Mouse (Mus musculus): ENCODE results near the gene Gnb1. TPM values are rescaled to one million over a fixed set of nuclear protein-coding genes. Genes with fewer than 3 reads are reported as not detected.

The Gnb1 gene
- polyA plus RNA-seq, 1 experiment from 2014 or later, result 762 TPM

DNA sequence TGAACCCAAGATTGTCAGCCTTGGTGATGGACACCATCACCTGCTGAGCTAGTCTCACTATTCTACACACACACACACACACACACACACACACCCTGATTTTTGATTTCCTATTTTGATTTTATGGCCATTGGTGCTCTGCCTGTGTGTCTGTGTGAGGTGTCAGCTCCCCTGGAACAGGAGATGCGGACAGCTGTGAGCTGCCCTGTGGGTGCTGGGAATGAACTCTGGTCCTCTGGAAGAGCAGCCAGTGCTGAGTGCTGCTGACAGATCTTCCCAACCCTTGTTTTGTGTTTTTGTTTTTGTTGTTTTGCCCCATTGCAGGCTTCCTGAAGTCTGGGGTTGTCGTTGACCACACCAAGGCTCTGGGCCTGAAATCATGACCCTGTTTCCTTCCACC is 82.0 kb downstream of the Gnb1 start:
- 94% methylated on average over 2 of the region's 2 CpGs for WGBS
- no peaks in the 10 kb centered on the region for H3K9me3 ChIP-seq

DNA sequence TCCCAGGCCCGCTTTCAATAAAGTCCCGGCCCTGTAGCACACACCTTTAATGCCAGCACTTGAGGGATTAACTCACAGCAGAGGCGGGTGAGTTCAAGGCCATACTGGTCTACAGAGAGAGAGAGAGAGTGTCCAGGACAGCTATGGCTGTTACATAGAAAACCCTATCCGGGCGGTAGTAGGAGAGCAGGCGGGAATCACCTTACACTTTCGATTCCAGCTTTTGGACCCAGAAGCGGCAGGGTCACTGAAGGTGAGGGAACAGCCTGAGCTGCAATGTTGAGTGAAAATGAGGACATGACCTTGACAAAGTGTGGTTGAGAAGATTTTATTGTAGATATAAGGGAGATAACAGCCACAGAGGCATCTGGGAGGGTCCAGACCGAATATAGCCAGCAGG is 82.7 kb downstream of the Gnb1 start:
- Histone ChIP-seq H3K27ac (no peak overlapping the region), H3K4me3 (no peak overlapping the region), H3K36me3 (peaks cover 26% of the 10 kb centered on the region), H3K4me1 (no peaks in the 10 kb centered on the region), H3K9ac (no peak overlapping the region), H3K4me2 (replicated peaks) (no peak overlapping the region), H3K9me3 (no peaks in the 10 kb centered on the region), H3K27me3 (replicated peaks) (no peaks in the 10 kb centered on the region)
- WGBS, result 96% methylated on average over 9 of the region's 9 CpGs
- ATAC-seq (ENCODE audit: low FRiP score, low read depth), result no peak

More for the DNA sequence above, 82.0 kb downstream of the Gnb1 start:
- H3K27ac ChIP-seq, result no peak overlapping the region
- no peak overlapping the region for H3K4me2 ChIP-seq (replicated peaks)
- H3K4me1 ChIP-seq, result no peaks in the 10 kb centered on the region
- H3K4me3 ChIP-seq, result no peak overlapping the region
- no peak overlapping the region for H3K9ac ChIP-seq
- no peaks in the 10 kb centered on the region for H3K27me3 ChIP-seq (replicated peaks)
- no peak for ATAC-seq (ENCODE audit: low FRiP score, low read depth)
- peaks cover 18% of the 10 kb centered on the region for H3K36me3 ChIP-seq

DNA sequence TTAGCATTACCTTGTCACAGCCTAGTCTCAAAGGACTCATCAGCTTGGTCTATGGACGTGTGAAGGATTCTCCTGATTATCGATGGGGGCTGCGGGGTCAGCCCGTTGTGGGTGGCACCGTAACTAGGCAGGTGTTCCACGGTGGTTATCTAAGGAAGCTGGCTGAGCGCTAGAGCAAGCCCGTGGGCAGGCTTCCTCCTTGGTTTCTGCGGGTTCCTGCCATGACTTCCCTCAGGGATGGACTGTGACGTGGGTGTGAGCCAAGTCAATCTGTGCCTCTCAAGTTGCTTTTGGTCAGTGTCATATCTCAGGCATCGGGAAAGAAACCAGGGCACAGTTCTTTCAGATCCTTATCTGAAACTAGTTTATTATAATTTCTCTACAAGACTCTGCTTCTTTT is 83.8 kb downstream of the Gnb1 start:
- no peak for ATAC-seq (ENCODE audit: low FRiP score, low read depth)
- Histone ChIP-seq H3K9ac (no peak overlapping the region), H3K9me3 (no peaks in the 10 kb centered on the region), H3K4me3 (no peak overlapping the region), H3K27me3 (replicated peaks) (no peaks in the 10 kb centered on the region), H3K36me3 (peaks cover 31% of the 10 kb centered on the region), H3K4me1 (no peaks in the 10 kb centered on the region), H3K27ac (no peak overlapping the region), H3K4me2 (replicated peaks) (no peak overlapping the region)
- 91% methylated on average over 11 of the region's 11 CpGs for WGBS

DNA sequence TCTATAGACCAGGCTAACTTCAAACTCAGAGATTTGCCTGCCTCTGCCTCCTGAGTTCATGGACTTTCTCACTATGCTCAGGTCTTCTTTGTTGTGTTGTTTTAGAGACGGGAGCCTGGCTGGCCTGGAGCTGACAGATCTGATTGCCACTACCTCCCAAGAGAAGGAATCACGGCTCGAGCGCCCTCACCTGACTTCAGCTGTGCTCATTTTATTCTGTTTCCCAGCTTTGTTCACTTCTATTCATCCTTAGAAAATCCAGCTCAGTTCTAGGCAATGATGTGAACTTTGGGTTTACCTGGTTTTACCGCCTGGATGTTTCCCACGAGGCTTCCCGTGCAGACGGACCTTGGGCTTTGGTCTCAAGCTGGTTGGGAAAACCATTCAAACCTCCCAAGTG is 84.4 kb downstream of the Gnb1 start:
- Histone ChIP-seq H3K27me3 (replicated peaks) (no peaks in the 10 kb centered on the region), H3K36me3 (peaks cover 32% of the 10 kb centered on the region), H3K27ac (no peak overlapping the region), H3K9me3 (no peaks in the 10 kb centered on the region), H3K4me1 (no peaks in the 10 kb centered on the region), H3K4me2 (replicated peaks) (no peak overlapping the region), H3K9ac (no peak overlapping the region), H3K4me3 (no peak overlapping the region)
- 91% methylated on average over 8 of the region's 8 CpGs for WGBS
- ATAC-seq (ENCODE audit: low FRiP score, low read depth), result no peak

DNA sequence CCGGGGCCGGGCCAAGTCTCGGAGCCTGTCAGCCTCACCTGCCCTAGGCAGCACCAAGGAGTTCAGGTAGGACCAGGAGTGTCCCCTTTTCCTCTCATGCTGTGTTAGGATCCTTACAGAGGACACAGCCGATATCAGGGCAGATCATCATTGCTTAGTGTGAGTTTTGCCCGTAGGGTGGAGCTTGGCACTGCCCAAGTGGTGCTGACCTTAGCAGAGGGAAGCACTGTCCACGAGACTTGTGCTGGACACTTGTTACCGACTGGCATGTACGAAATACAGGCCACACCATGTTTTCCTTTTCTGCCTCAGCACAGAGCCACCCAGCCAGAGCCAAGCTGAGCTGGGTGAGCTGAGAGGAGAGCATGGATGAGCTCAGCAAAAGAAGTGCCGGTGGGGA is 86.0 kb downstream of the Gnb1 start:
- Histone ChIP-seq H3K27me3 (replicated peaks) (no peaks in the 10 kb centered on the region), H3K36me3 (peaks cover 35% of the 10 kb centered on the region), H3K9ac (no peak overlapping the region), H3K4me1 (no peaks in the 10 kb centered on the region), H3K27ac (no peak overlapping the region), H3K4me3 (no peak overlapping the region), H3K4me2 (replicated peaks) (no peak overlapping the region), H3K9me3 (no peaks in the 10 kb centered on the region)
- 95% methylated on average over 9 of the region's 9 CpGs for WGBS
- no peak for ATAC-seq (ENCODE audit: low FRiP score, low read depth)

DNA sequence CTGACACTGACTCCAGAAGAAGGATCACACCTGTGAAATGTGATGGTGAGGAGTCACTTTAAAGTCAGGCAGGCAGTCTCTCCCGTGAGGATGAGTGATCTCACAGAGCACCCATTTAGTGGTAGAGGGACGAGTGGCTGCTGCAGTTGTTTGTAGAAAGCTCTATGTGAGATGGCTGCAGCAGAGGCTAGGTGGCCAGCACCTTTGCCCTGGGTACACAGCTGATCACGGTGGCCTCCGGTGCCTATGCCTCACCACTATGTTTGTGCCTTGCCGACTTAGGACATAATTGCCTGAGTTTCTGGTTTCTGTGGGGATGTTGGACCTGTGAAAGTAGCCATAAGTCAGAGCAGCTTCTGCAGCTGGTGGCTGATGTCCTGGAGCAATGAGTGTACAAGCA is 86.6 kb downstream of the Gnb1 start:
- peaks cover 41% of the 10 kb centered on the region for H3K36me3 ChIP-seq
- H3K9ac ChIP-seq, result no peak overlapping the region
- H3K4me1 ChIP-seq, result no peaks in the 10 kb centered on the region
- WGBS, result 87% methylated on average over 5 of the region's 5 CpGs
- H3K4me2 ChIP-seq (replicated peaks), result no peak overlapping the region
- no peak overlapping the region for H3K4me3 ChIP-seq
- no peaks in the 10 kb centered on the region for H3K9me3 ChIP-seq
- ATAC-seq (ENCODE audit: low FRiP score, low read depth), result no peak
- no peak overlapping the region for H3K27ac ChIP-seq
- no peaks in the 10 kb centered on the region for H3K27me3 ChIP-seq (replicated peaks)

DNA sequence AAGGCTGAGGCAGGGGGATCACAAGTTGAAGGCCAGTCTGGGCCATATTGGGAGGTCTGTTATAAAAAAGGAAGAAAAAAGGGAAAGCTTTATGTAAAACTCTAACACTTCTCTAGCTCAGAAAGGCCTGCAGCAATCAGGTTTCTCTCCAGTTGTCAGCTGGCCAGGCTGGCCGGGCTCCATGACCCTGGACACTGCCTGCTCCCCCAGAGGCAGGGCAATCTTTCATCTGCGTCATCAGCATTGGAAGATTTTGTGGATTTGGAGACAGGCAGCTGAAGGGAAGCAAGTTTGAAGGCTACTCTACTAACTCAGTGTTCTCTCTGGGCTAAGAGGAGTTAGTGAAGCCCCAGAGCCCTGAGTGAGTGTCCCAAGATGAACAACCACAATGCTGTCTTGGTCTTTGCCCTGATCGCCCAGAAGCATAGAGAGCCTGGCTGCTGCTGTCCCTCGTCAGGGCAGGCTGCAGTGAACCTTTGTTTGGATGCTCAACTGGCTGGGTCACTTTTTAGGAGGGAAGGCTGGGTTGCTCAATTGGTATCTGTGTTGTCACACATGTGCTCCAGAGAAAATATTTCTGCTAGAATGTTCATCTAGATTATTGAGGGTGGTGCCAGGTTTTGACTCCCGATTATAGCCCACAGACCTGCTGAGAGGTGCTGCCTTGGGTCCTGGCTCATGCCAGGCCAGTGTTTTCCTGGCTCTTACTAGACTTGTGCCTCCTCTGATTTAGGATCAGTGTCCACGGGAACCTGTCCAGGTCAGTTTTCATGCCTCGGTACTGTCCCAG is 87.4 kb downstream of the Gnb1 start:
- no peak for ATAC-seq (ENCODE audit: low FRiP score, low read depth)
- Histone ChIP-seq H3K4me2 (replicated peaks) (no peak overlapping the region), H3K27ac (no peak overlapping the region), H3K4me1 (no peaks in the 10 kb centered on the region), H3K9ac (no peak overlapping the region), H3K9me3 (no peaks in the 10 kb centered on the region), H3K36me3 (peaks cover 46% of the 10 kb centered on the region), H3K27me3 (replicated peaks) (no peaks in the 10 kb centered on the region), H3K4me3 (no peak overlapping the region)
- 93% methylated on average over 7 of the region's 7 CpGs for WGBS

DNA sequence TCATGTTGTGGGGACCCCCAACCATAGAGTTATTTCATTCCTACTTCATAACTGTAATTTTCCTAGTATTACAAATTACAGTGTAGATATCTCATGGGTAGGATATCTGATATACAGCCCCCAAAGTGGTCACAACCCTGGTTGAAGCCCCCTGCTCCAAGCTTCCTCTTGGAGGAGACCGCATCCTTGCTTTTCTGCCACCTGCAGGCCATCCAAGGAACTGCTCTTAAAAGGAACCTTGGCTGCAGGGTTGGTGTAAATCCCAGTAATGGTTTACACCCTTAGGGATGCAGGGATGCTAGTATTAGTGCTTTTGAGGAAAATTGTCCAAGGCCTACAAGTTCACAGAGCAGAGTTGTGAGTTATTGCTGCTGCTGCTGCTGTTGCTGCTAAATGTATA is 89.3 kb downstream of the Gnb1 start:
- Histone ChIP-seq H3K4me3 (no peak overlapping the region), H3K27me3 (replicated peaks) (no peaks in the 10 kb centered on the region), H3K36me3 (peaks cover 65% of the 10 kb centered on the region), H3K9ac (no peak overlapping the region), H3K4me2 (replicated peaks) (no peak overlapping the region), H3K27ac (no peak overlapping the region), H3K4me1 (no peaks in the 10 kb centered on the region), H3K9me3 (no peaks in the 10 kb centered on the region)
- 31% methylated on average over 1 of the region's 1 CpGs for WGBS
- ATAC-seq (ENCODE audit: low FRiP score, low read depth), result no peak

DNA sequence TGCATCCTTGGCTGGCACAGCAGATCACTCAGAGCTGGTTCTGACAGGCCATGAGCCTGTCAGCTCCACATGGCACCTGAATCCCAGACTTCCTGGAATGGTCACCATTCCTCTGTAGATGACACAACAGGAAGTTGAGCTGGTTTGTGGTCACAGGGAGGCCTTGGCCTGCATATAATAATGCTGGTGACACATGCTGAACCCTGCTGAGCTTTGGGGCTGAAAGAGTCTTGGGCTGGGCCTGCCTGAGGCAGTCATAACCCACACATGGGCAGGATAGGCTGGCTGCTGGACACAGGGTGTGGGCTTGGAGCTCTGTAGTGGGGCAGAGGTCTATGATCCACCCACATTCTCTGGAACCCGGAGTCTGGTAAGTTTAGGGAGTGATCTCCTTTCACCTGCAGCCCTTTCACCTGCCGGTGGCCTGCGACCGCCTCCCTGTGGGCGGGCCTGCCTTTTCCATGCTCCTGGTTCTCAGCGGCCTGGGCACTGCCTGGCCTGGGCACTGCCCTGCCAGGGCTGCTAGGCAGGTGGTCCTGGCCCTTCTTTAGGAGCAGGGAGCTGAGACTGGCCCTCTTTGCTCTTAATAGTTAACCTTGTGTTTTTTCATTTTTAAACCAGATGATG is 91.2 kb downstream of the Gnb1 start:
- ATAC-seq (ENCODE audit: low FRiP score, low read depth), result no peak
- no peaks in the 10 kb centered on the region for H3K4me1 ChIP-seq
- no peak overlapping the region for H3K9ac ChIP-seq
- WGBS, result 96% methylated on average over 6 of the region's 6 CpGs
- H3K9me3 ChIP-seq, result no peaks in the 10 kb centered on the region
- H3K27ac ChIP-seq, result no peak overlapping the region
- H3K4me2 ChIP-seq (replicated peaks), result no peak overlapping the region
- H3K4me3 ChIP-seq, result no peak overlapping the region
- peaks cover 73% of the 10 kb centered on the region for H3K36me3 ChIP-seq
- no peaks in the 10 kb centered on the region for H3K27me3 ChIP-seq (replicated peaks)

DNA sequence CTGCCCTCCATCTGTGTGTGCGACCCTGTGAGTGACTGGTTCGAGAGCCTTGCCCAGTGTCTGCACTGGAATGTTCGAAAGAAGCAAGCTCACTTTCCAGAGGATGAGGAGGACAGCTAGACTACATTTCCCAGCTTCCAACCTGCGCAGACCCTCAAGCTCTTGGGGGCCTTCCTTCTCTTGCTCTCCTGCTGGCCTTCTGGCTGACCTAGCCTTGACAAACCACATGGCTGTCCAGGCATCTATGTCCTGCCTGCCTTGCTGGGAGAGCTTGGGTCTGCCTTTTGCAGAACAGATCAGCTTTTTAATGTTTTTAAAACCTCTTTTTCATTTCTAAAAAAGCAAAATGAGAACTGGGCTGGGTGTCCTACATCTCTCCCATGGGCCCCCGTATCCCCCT is 98.2 kb downstream of the Gnb1 start:
- ATAC-seq (ENCODE audit: low FRiP score, low read depth), result no peak
- Histone ChIP-seq H3K27me3 (replicated peaks) (no peaks in the 10 kb centered on the region), H3K36me3 (peaks cover 64% of the 10 kb centered on the region)

DNA sequence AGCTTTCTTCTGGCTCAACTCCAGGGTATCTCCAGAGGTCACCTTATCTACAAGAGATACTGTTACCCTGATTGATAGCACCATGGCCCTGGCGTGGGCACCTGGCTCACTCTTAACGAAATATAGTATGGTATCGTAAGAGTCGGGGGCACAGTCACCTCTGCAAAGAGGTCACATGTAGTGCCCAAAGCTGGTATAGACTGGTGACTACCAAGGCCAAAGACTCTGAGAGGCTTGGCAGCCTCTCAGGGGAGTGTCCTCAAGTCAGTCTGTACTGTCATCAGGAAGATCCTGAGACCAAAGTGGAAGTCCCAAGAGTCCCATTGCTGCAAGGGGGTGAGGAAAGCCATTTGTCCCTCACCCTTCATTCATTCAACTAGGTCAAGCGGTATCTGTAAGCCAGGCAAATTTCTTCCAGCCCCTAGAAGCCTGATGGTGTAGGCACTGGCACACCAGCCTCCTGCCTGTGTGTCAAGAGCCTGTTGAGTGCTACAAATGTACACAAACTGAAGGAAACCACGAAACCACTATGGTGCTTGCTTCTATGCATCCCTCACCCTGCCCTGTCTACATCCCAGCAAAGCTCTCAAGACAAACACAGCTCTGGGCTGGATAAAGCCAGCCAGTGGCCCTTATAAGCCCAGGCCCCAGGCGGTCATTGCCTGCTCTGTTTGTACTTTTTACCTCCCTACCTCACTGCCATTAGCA is 100.0 kb downstream of the Gnb1 start:
- WGBS, result 88% methylated on average over 7 of the region's 7 CpGs
- Histone ChIP-seq H3K4me2 (replicated peaks) (no peak overlapping the region), H3K27ac (no peak overlapping the region), H3K27me3 (replicated peaks) (no peaks in the 10 kb centered on the region), H3K36me3 (peaks cover 46% of the 10 kb centered on the region), H3K4me3 (no peak overlapping the region), H3K4me1 (no peaks in the 10 kb centered on the region), H3K9me3 (no peaks in the 10 kb centered on the region), H3K9ac (no peak overlapping the region)
- ATAC-seq (ENCODE audit: low FRiP score, low read depth), result no peak

More for the DNA sequence above, 98.2 kb downstream of the Gnb1 start:
- no peak overlapping the region for H3K9ac ChIP-seq
- no peak overlapping the region for H3K4me2 ChIP-seq (replicated peaks)
- H3K9me3 ChIP-seq, result no peaks in the 10 kb centered on the region
- H3K4me1 ChIP-seq, result no peaks in the 10 kb centered on the region
- WGBS, result 91% methylated on average over 5 of the region's 5 CpGs
- no peak overlapping the region for H3K27ac ChIP-seq
- no peak overlapping the region for H3K4me3 ChIP-seq

DNA sequence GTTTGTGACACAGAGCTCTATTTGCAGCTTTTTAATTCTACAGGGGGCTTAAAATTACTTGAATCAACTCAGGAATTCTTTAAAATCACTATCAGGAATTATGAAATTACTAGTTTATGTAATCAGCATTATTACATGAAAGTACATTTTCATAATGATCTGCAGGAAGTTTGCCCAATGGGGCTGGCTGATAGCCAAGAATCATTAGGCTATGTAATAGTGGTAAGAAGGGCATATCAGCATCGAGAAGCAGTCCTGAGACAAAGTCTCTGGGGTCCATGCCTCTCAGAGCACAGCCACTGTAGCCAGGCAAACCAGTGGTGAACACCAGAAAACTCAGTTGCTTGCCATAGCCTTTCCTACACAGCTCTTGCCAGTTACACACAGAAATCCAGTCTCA is 102.6 kb downstream of the Gnb1 start:
- ATAC-seq (ENCODE audit: low FRiP score, low read depth), result no peak
- Histone ChIP-seq H3K27me3 (replicated peaks) (no peaks in the 10 kb centered on the region), H3K9ac (no peak overlapping the region), H3K4me1 (no peaks in the 10 kb centered on the region), H3K36me3 (peaks cover 21% of the 10 kb centered on the region), H3K9me3 (no peaks in the 10 kb centered on the region), H3K4me3 (no peak overlapping the region), H3K27ac (no peak overlapping the region), H3K4me2 (replicated peaks) (no peak overlapping the region)
- WGBS, result 74% methylated on average over 1 of the region's 1 CpGs

Measured in neural tube, embryonic 12.5 days (tissue).